Mouse (Mus musculus): ENCODE data around the gene Gm30191. TPM values are rescaled to one million over a fixed set of nuclear protein-coding genes. Genes with fewer than 3 reads are reported as not detected.
"Not testable (repeated sequence)": the region's sequence is repeated elsewhere in the genome, so short reads cannot be mapped to it uniquely, and the experiment has no call there.

The Gm30191 gene
- polyA plus RNA-seq, 1 experiment from 2014 or later = 0.28 TPM

GRCm38 (mm10) chr4:134288397-134289256, 41.9 kb downstream of the Gm30191 start:
- Histone ChIP-seq H3K27ac (replicated peaks; ENCODE audit: low read depth, low read length) (peak overlapping the region; percentile 99), H3K9me3 (ENCODE audit: control insufficient read depth, low read length) (no peaks in the 10 kb centered on the region), H3K4me3 (ENCODE audit: low read depth, low read length) (peak overlapping the region; percentile 98), H3K4me2 (ENCODE audit: low read depth, low read length) (peak overlapping the region; percentile 94), H3K9ac (ENCODE audit: low read depth, low read length) (peak overlapping the region; percentile 98), H3K36me3 (ENCODE audit: control insufficient read depth, insufficient read depth, low read length) (peaks cover 5% of the 10 kb centered on the region), H3K4me1 (ENCODE audit: control insufficient read depth, insufficient read depth, low read length) (peaks cover 15% of the 10 kb centered on the region), H3K27me3 (replicated peaks; ENCODE audit: control insufficient read depth, insufficient read depth, low read length) (no peaks in the 10 kb centered on the region; the same call in 1 of the 2 replicates)
- ATAC-seq (ENCODE audit: low read depth) (no peak), DNase-seq (ENCODE audit: low spot score) (no peak)
- WGBS = 39% methylated on average over 11 of the region's 11 CpGs

DNA sequence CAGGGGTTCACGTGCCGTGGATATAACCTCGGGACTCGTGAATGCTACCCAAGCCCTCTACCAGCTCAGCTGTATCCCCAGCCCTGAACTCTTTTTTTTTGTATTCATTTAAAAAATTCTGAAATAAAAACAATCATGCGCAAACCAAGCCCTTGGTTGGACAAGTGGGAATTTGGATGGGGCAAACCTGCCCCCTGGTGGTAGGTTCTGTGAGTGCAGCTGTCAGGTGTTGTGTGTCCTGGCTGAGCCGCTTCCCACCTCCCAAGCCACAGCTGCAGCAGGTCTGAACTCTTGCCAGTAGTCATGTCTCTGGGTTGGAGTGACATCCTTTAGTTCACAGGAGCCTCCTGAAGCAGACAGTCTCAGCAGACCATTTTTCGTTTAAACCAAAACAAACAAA, 45.3 kb downstream of the Gm30191 start:
- no peaks in the 10 kb centered on the region for H3K9me3 ChIP-seq (ENCODE audit: control insufficient read depth, low read length)
- H3K4me3 ChIP-seq (ENCODE audit: low read depth, low read length) = no peak overlapping the region
- 17% methylated on average over 7 of the region's 7 CpGs for WGBS
- ATAC-seq (ENCODE audit: low read depth) (no peak), DNase-seq (ENCODE audit: low spot score) (peak; percentile 70)
- H3K27ac ChIP-seq (replicated peaks; ENCODE audit: low read depth, low read length) = no peak overlapping the region
- peaks cover 9% of the 10 kb centered on the region; the same call in 1 of the 2 replicates for H3K4me1 ChIP-seq (ENCODE audit: control insufficient read depth, insufficient read depth, low read length)
- no peak overlapping the region for H3K9ac ChIP-seq (ENCODE audit: low read depth, low read length)
- H3K36me3 ChIP-seq (ENCODE audit: control insufficient read depth, insufficient read depth, low read length) = no peaks in the 10 kb centered on the region
- no peak overlapping the region for H3K4me2 ChIP-seq (ENCODE audit: low read depth, low read length)
- H3K27me3 ChIP-seq (replicated peaks; ENCODE audit: control insufficient read depth, insufficient read depth, low read length) = no peaks in the 10 kb centered on the region; the same call in 1 of the 2 replicates

- Histone ChIP-seq H3K4me2 (ENCODE audit: low read depth, low read length) (no peak overlapping the region), H3K4me3 (ENCODE audit: low read depth, low read length) (no peak overlapping the region), H3K9me3 (ENCODE audit: control insufficient read depth, low read length) (no peaks in the 10 kb centered on the region), H3K9ac (ENCODE audit: low read depth, low read length) (no peak overlapping the region), H3K27ac (replicated peaks; ENCODE audit: low read depth, low read length) (no peak overlapping the region), H3K36me3 (ENCODE audit: control insufficient read depth, insufficient read depth, low read length) (no peaks in the 10 kb centered on the region), H3K4me1 (ENCODE audit: control insufficient read depth, insufficient read depth, low read length) (peaks cover 7% of the 10 kb centered on the region; the same call in 1 of the 2 replicates), H3K27me3 (replicated peaks; ENCODE audit: control insufficient read depth, insufficient read depth, low read length) (no peaks in the 10 kb centered on the region; the same call in 1 of the 2 replicates)
- no peak for DNase-seq (ENCODE audit: low spot score)
- WGBS = 74% methylated on average over 18 of the region's 18 CpGs
- ATAC-seq (ENCODE audit: low read depth) = no peak
These were observed 46.4 kb downstream of the Gm30191 start for GRCm38 (mm10) chr4:134293061-134293691.

GRCm38 (mm10) chr4:134293692-134294163, 47.0 kb downstream of the Gm30191 start:
- ATAC-seq (ENCODE audit: low read depth) (no peak), DNase-seq (ENCODE audit: low spot score) (no peak)
- WGBS = 76% methylated on average over 9 of the region's 9 CpGs
- Histone ChIP-seq H3K9me3 (ENCODE audit: control insufficient read depth, low read length) (no peaks in the 10 kb centered on the region), H3K27ac (replicated peaks; ENCODE audit: low read depth, low read length) (no peak overlapping the region), H3K4me1 (ENCODE audit: control insufficient read depth, insufficient read depth, low read length) (peaks cover 2% of the 10 kb centered on the region; the same call in 1 of the 2 replicates), H3K27me3 (replicated peaks; ENCODE audit: control insufficient read depth, insufficient read depth, low read length) (no peaks in the 10 kb centered on the region; the same call in 1 of the 2 replicates), H3K9ac (ENCODE audit: low read depth, low read length) (no peak overlapping the region), H3K36me3 (ENCODE audit: control insufficient read depth, insufficient read depth, low read length) (no peaks in the 10 kb centered on the region), H3K4me3 (ENCODE audit: low read depth, low read length) (no peak overlapping the region), H3K4me2 (ENCODE audit: low read depth, low read length) (no peak overlapping the region)

DNA sequence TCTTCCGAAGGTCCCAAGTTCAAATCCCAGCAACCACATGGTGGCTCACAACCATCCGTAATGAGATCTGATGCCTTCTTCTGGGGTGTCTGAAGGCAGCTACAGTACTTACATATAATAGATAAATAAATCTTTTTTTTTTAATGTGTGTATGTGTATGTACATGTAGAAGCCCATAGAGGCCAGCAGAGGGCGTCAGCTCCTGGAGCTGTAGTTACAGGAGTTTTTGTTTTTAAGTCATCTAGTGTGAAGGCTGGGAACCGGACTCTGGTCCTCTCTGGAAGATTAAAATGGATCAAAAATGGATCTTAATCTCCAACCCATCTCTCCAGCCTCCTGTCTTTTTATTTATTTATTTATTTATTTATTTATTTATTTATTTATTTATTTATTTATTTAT, 49.4 kb downstream of the Gm30191 start:
- not testable (repeated sequence) for H3K4me1 ChIP-seq (ENCODE audit: control insufficient read depth, insufficient read depth, low read length); H3K9ac ChIP-seq (ENCODE audit: low read depth, low read length); DNase-seq (ENCODE audit: low spot score); H3K27me3 ChIP-seq (replicated peaks; ENCODE audit: control insufficient read depth, insufficient read depth, low read length); H3K9me3 ChIP-seq (ENCODE audit: control insufficient read depth, low read length); H3K27ac ChIP-seq (replicated peaks; ENCODE audit: low read depth, low read length); H3K4me2 ChIP-seq (ENCODE audit: low read depth, low read length); ATAC-seq (ENCODE audit: low read depth); H3K4me3 ChIP-seq (ENCODE audit: low read depth, low read length); H3K36me3 ChIP-seq (ENCODE audit: control insufficient read depth, insufficient read depth, low read length)
- WGBS = 82% methylated on average over 4 of the region's 4 CpGs

DNA sequence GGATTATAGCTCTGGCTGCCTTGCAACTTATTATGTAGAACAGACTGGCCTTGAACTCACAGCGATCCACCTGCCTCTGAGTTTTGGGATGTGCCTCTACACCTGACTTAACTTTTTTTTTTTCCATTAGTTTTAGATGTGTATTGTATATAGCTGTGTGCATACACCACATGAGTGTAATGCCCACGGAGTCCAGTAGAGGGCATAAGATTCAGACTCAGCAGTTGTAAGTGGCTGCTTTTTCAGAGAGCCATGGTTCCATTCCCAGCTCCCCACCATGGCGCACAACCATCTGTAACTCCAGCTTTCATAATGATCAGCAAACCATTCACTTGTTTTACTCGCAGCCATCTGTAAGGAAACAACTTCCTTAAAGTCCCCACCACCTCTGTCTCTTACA, 49.8 kb downstream of the Gm30191 start:
- Histone ChIP-seq H3K4me2 (ENCODE audit: low read depth, low read length) (no peak overlapping the region), H3K27ac (replicated peaks; ENCODE audit: low read depth, low read length) (no peak overlapping the region), H3K4me1 (ENCODE audit: control insufficient read depth, insufficient read depth, low read length) (no peaks in the 10 kb centered on the region), H3K4me3 (ENCODE audit: low read depth, low read length) (no peak overlapping the region), H3K9ac (ENCODE audit: low read depth, low read length) (no peak overlapping the region), H3K27me3 (replicated peaks; ENCODE audit: control insufficient read depth, insufficient read depth, low read length) (no peaks in the 10 kb centered on the region; the same call in 1 of the 2 replicates), H3K36me3 (ENCODE audit: control insufficient read depth, insufficient read depth, low read length) (no peaks in the 10 kb centered on the region), H3K9me3 (ENCODE audit: control insufficient read depth, low read length) (no peaks in the 10 kb centered on the region)
- DNase-seq (ENCODE audit: low spot score) = no peak
- no peak for ATAC-seq (ENCODE audit: low read depth)
- 88% methylated on average over 4 of the region's 4 CpGs for WGBS

- Histone ChIP-seq H3K4me2 (ENCODE audit: low read depth, low read length) (no peak overlapping the region), H3K27ac (replicated peaks; ENCODE audit: low read depth, low read length) (no peak overlapping the region), H3K4me3 (ENCODE audit: low read depth, low read length) (no peak overlapping the region), H3K9ac (ENCODE audit: low read depth, low read length) (no peak overlapping the region), H3K4me1 (ENCODE audit: control insufficient read depth, insufficient read depth, low read length) (no peaks in the 10 kb centered on the region), H3K36me3 (ENCODE audit: control insufficient read depth, insufficient read depth, low read length) (no peaks in the 10 kb centered on the region), H3K9me3 (ENCODE audit: control insufficient read depth, low read length) (no peaks in the 10 kb centered on the region), H3K27me3 (replicated peaks; ENCODE audit: control insufficient read depth, insufficient read depth, low read length) (no peaks in the 10 kb centered on the region; the same call in 1 of the 2 replicates)
- DNase-seq (ENCODE audit: low spot score) (no peak), ATAC-seq (ENCODE audit: low read depth) (no peak)
- 89% methylated on average over 8 of the region's 8 CpGs for WGBS
These were observed 50.6 kb downstream of the Gm30191 start for GRCm38 (mm10) chr4:134297369-134297768.

DNA sequence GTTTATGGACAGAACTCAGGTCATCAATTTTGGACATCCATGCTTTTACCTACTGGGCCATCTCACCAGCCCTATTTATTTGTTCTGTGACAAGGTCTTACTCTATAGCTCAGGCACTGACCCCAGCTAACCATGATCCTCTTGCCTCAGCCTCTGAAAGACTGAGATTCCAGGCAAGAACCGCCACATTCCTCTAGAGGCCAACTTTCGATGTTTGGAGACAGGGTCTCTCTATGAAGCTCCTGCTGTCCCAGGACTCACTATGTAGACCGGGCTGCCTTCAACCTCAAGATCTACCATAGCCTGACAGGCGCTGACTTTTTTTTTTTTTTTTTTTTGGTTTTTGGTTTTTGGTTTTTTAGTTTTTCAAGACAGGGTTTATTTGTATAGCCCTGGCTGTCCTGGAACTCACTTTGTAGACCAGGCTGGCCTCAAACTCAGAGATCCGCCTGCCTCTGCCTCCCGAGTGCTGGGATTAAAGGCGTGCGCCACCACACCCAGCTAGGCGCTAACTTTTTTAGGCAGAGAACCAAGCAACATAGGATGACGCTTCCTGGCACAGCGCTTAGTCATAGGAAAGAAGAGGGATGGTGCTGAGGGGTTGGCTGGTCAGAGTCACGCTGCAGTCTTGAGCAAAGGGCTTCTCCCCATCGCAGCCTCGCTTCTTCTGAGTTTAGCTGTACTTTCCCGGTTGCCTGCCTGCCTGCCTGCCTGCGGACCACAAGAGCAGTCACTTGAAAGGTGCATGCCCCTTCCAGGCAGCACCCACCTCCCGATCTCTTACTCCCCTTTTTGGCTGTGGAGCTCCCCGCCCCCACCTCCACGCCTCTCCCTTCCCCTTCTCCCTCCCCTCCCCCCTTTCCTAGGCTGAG, 52.1 kb downstream of the Gm30191 start:
- no peak overlapping the region for H3K9ac ChIP-seq (ENCODE audit: low read depth, low read length)

More for the DNA sequence above, 52.1 kb downstream of the Gm30191 start:
- ATAC-seq (ENCODE audit: low read depth) (no peak), DNase-seq (ENCODE audit: low spot score) (no peak)
- WGBS = 73% methylated on average over 18 of the region's 19 CpGs
- Histone ChIP-seq H3K4me3 (ENCODE audit: low read depth, low read length) (no peak overlapping the region), H3K9me3 (ENCODE audit: control insufficient read depth, low read length) (no peaks in the 10 kb centered on the region), H3K36me3 (ENCODE audit: control insufficient read depth, insufficient read depth, low read length) (no peaks in the 10 kb centered on the region), H3K4me1 (ENCODE audit: control insufficient read depth, insufficient read depth, low read length) (no peaks in the 10 kb centered on the region), H3K27ac (replicated peaks; ENCODE audit: low read depth, low read length) (no peak overlapping the region), H3K4me2 (ENCODE audit: low read depth, low read length) (no peak overlapping the region), H3K27me3 (replicated peaks; ENCODE audit: control insufficient read depth, insufficient read depth, low read length) (no peaks in the 10 kb centered on the region; the same call in 1 of the 2 replicates)
